Mouse (Mus musculus) cerebellum, adult 11-12 months (tissue): ENCODE results near the gene Tspan1.
A peak's percentile ranks its signal among the peaks of the same experiment; 100 is the strongest.

ENCODE experiments used
- DNase-seq: peaks from one replicate; pipeline ENCODE4 v3.0.0; 2022

The Tspan1 gene

DNA sequence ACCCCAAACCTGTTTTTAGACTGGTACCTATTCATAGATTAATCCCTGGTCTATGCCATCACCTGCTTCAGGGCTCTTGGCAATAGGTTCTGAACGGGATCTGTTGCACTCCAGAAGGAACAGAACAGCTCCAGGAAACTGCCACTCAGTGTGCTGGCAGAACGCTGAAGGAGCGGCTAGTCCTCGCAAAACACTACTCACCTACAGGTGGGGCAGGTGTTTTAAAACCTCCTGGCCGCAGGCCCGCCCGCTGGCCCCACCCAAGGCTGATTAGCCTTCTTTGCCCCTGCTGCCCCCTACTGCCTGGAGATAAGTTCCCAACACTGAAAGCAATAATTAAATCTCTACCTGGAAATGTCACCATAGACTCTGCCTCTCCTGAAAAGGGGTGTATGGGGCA, at the start of gene Tspan1:
Tspan1 (minus strand) TSS at position 198 of the 400 bp plus-strand sequence.
- no peak for DNase-seq

GRCm38 (mm10) chr4:116217046-116217445, 49.6 kb upstream of the Tspan1 start:
- DNase-seq = peak; percentile 81

DNA sequence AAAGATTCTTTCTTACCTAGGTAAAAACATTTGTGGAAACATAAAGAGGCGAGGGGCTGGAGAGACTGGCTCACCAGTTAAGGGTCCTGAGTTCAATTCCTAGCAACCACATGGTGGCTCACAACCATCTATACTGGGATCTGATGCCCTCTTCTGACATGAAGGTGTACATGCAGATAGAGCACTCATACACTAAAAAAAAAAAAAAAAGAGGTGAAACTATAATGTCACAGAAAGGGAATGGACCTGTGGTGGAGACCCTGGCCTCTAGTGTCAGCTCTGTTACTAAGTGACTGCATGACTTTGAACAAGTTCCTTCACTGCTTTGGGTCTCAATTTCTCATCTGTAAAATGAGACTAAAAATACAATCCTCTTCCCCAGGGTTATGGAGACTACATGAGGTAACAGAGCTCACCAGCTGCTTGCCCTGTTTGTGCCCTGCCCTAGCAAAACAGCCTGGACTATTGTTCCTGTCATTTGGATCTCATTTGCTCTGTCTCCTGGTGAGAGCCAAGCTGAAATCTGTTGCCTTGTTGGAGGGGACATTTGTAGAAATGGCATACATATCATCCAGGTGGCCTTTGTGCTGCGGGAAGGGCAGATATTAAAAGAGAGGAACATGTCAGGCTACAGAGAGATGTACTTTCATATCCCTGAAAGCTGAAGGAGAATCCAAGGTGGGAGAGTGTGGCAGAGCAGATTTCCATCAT, 48.6 kb upstream of the Tspan1 start:
- DNase-seq = peak; percentile 85

DNA sequence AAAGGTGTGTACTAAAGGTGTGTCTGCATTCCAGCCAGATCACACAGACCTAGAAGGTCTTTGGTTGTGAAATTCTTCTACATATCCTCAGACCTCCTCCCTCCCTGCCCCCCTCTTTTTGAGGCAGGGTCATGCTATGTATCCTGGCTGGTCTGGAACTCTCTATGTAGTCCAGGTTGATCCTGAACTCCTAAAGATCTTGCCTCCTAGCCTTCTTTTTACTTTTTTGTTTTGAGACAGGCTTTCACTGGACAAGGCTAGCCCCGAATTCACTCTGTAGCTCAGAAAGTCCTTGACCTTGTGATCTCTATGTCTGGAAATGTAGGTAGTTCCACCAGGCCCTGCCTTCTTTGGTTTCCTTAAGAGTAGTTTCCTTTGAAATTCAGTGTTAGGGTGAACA, 41.5 kb upstream of the Tspan1 start:
- no peak for DNase-seq

GRCm38 (mm10) chr4:116206531-116206930, 39.1 kb upstream of the Tspan1 start:
- DNase-seq = no peak

DNA sequence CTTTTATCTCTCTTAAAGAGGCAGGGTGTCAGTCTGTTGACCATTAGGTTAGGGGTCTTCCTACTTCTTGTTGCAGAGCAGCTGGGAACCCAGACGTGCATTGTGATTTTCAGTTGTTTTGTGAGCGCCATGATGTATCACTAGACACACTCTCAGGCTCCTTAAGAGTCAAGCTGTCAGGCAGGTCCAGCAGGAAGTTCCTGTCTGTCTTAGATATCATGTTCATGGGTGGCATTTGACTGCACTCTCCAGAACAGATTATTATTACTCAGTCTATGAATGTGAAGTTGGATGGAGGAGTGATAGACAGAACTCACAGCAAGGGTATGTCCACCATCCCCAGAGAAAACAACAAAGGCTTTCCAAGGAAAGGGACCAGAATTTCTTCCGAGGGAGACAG, 37.0 kb upstream of the Tspan1 start:
- no peak for DNase-seq

GRCm38 (mm10) chr4:116198422-116198821, 31.0 kb upstream of the Tspan1 start:
- DNase-seq = no peak

DNA sequence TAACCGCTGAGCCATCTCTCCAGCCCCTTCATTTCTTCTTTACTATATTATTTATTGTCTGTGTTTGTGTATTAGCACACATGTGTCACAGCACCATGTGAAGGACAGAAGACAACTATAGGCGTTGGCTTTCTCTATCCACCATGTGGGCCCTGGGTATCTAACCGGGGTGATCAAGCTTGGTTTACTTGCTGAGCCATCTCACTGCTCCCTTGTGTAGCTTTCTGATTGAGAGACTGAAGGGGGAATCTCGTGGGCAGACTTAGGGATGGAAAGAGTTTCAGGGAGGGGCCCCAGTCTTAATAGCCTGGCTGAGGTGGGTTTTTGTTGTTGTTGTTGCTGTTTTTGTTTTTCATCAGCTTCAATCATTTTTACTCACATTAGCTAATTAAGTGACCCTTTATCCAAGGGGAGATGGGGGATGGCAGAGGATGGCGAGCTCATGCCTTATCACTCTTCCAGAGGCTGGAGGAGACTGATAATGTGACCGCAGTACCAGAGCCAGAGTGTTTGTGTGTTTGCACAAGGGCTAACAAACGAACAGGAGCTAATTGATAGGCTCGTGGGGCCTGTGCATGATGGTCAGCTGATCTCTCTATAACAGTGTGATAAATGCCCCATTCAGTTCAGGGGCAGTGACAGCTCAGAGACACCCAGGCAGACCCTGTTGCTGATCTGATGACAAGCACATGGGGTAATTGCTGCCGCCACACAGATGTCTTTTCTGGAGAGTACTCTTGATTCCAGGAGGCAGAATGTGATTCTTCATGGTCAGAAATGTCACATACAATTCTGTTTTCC, 26.4 kb upstream of the Tspan1 start:
- DNase-seq = no peak

GRCm38 (mm10) chr4:116192286-116192835, 25.0 kb upstream of the Tspan1 start:
- no peak for DNase-seq

- no peak for DNase-seq
Observed at GRCm38 (mm10) chr4:116185083-116185482, 17.7 kb upstream of the Tspan1 start.

DNA sequence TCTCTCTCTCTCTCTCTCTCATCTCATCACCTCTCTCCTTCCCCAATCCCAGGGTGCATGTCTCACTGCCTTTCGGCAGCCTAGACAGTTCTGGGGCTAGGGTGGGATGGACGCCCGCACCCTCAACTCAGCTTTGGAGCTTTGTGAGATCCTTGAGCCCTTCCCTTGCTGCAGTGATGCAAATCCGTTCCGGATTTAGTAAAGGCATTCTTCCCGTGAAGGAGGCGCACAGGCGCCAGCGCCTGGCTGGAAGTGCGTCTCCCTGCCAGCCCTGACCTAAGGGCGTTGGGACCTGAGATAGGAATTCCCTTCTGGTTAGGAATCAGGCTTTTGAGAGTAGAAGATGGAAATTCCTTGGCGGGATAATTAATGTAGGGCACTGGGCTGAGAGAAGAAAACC, 15.3 kb upstream of the Tspan1 start:
- peak; percentile 77 for DNase-seq

- no peak for DNase-seq
Observed at GRCm38 (mm10) chr4:116182079-116182478, 14.7 kb upstream of the Tspan1 start.

DNA sequence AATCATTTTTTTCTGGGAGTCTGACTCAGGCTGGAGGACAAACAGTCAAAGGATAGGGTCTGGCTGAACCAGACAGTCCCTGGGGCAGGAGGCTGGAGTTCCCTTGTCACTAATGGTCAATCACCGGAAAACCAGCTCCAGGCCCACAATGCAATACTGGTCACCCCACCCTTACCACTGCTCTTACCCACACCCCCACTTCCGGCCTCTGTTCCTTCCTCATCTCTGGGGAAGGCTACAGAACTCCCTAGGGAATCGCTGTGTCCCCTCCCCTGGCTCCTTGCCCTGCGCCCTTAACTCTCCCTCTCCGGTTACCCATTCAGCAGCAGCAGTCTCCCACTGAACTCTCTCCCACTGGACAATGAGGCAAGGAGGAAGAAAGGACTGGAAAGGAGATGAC, 9.7 kb upstream of the Tspan1 start:
- DNase-seq = peak; percentile 84

DNA sequence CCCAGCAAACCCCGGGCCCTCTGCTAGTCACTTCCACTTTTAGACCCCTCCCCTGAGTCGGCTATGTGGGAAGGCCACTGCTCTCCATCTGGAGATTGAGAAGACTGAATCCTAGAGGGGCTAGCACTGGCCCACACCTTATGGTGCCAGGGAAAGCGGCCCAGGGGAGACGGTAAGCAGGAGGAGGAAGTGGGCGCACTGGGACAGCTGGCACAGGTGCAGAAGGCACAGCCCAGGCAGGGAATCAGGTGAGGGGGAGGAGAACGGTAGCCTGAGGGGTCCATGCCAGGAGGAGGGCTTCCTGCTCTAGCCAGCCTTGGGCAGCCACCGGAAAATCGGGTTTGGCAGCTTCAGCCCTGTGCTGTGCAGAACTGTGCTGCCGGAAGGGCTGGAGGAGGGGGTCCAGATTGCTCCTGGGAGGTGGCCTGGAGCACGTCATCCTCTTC, 9.2 kb upstream of the Tspan1 start:
- peak; percentile 99 for DNase-seq

GRCm38 (mm10) chr4:116175711-116176542, 8.5 kb upstream of the Tspan1 start:
- DNase-seq = peak; percentile 90

- DNase-seq = peak; percentile 64
Observed at GRCm38 (mm10) chr4:116175136-116175535, 7.7 kb upstream of the Tspan1 start.

- peak; percentile 86 for DNase-seq
Observed at GRCm38 (mm10) chr4:116174466-116175116, 7.2 kb upstream of the Tspan1 start.

DNA sequence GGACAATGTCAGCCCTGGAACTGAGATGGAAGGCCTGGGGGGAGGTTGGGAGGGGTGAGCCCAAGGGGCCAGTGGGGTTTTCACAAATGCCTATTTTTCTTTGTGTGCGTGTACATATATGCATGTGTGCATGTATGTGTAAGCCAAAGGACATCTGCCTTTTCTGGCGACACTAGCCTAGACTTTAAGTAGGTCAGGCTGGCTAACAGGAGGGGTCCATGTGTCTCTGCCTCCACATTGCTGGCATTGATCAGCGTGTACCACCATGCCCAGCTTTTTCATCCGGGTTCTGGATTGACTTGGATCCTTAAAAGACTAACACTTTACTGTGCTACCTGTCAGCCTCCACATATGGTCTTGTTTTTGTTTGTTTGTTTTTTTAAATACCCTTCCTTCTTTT, 6.4 kb upstream of the Tspan1 start:
- no peak for DNase-seq

DNA sequence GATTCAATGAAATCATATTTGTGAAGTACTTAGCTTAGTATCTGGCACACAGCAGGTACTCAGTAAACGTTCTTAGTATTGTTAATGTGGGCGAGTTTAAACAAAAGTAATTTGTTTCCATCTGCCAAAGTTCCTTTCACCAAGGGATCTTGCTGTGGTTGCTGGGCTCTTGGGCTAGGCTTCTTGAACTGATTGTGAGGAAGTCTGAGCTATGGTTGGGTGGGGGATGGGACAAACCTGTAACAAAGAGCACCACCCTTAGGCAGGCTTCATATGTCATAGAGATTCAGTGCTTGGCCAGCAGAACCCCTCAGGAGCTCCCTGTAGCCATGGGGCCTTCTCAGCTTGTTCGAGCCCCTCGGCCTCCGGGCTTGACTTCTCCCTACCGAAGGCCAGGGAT, 5.7 kb upstream of the Tspan1 start, which contains the start of the genes 1700042G07Rik and Gm49337:
1700042G07Rik (plus strand) TSS at position 301 of the 400 bp plus-strand sequence.
Gm49337 (plus strand) TSS at position 313 of the 400 bp plus-strand sequence.
- no peak for DNase-seq

- DNase-seq = no peak
Observed at GRCm38 (mm10) chr4:116169353-116169672, 1.9 kb upstream of the Tspan1 start.

DNA sequence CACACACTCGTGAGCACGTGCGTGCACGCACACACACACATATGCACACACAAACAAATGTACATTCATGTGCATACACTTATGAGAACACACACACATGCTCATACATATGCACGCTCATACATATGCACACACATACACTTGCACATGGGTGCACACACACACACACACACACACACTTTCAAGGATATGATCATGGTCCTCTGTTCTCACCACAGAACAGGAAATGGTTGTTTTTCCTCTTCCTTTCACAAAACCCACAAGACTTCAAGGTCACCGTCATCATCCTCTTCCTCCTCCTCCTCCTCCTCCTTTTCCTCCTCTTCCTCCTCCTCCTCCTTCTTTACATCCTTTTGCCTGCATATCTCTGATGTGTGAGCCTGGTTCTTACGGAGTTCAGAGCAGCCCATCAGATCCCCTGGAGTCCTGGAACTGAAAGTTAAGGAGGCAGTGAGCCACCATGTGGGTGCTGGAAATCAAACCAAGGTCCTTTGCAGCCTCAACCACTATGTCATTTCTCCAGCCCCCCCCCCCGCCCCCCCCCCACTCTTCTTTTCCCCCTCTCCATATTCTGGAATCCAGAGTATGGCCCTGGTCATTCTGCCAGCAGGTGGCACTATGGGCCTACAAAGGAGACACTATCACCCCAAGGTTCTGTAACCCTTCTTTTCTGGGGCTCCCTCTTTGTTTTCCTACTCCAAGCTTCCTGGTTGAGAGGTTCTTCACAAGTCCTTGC, 1.4 kb upstream of the Tspan1 start:
- peak; percentile 79 for DNase-seq
